Mouse (Mus musculus): ENCODE measurements at regions not wholly inside any gene's neighbourhood (a gene's known extent, or its start where the extent isn't known, plus 50 kb on each side); places are given as distances from the start of the nearest gene placed in this dataset.

GRCm38 (mm10) chr7:123059718-123060337 lies 63.9 kb upstream of the Tnrc6a start:
- DNase-seq = no peak

GRCm38 (mm10) chr7:123063264-123064011 lies 60.2 kb upstream of the Tnrc6a start:
- DNase-seq = peak; percentile 91

- peak; percentile 88 for DNase-seq
These were observed 57.7 kb upstream of the Tnrc6a start for GRCm38 (mm10) chr7:123065951-123066351.

- DNase-seq = no peak
These were observed 56.3 kb upstream of the Tnrc6a start for GRCm38 (mm10) chr7:123067396-123067795.

GRCm38 (mm10) chr7:123068241-123068640 lies 55.4 kb upstream of the Tnrc6a start:
- no peak for DNase-seq

- peak; percentile 91 for DNase-seq
These were observed 54.9 kb upstream of the Tnrc6a start for GRCm38 (mm10) chr7:123068715-123069273.

- no peak for DNase-seq
These were observed 54.4 kb upstream of the Tnrc6a start for GRCm38 (mm10) chr7:123069280-123069679.

GRCm38 (mm10) chr7:123070861-123071260 lies 52.8 kb upstream of the Tnrc6a start:
- no peak for DNase-seq

Data from heart, adult 11 months (tissue).